Mouse (Mus musculus): Measurements from ENCODE around the gene Caln1. TPM values are rescaled to one million over a fixed set of nuclear protein-coding genes. Genes with fewer than 3 reads are reported as not detected.

Caln1 gene
- polyA plus RNA-seq, 1 experiment = not detected

GRCm38 (mm10) chr5:130480290-130480689 is 111.0 kb downstream of the Caln1 start:
- H3K4me3 ChIP-seq (ENCODE audit: insufficient read depth, low read depth, low read length) = no peak overlapping the region
- no peaks in the 10 kb centered on the region for H3K4me1 ChIP-seq (ENCODE audit: control insufficient read depth, insufficient read depth, low read length)
- H3K27ac ChIP-seq (ENCODE audit: insufficient read depth, low read depth, low read length) = no peak overlapping the region
- WGBS = 83% methylated on average over 1 of the region's 1 CpGs
- TF ChIP-seq POLR2A (IDR thresholded peaks at IDR 0.05; ENCODE audit: insufficient read depth, low read depth, low read length) (no peak), CTCF (IDR thresholded peaks at IDR 0.05; ENCODE audit: insufficient read depth, low read depth, low read length) (no peak)

GRCm38 (mm10) chr5:130491471-130491870 is 122.2 kb downstream of the Caln1 start:
- Histone ChIP-seq H3K4me1 (ENCODE audit: control insufficient read depth, insufficient read depth, low read length) (no peaks in the 10 kb centered on the region), H3K4me3 (ENCODE audit: insufficient read depth, low read depth, low read length) (no peak overlapping the region), H3K27ac (ENCODE audit: insufficient read depth, low read depth, low read length) (no peak overlapping the region)
- TF ChIP-seq CTCF (IDR thresholded peaks at IDR 0.05; ENCODE audit: insufficient read depth, low read depth, low read length) (no peak), POLR2A (IDR thresholded peaks at IDR 0.05; ENCODE audit: insufficient read depth, low read depth, low read length) (no peak)
- 75% methylated on average over 5 of the region's 5 CpGs for WGBS

- no peak overlapping the region for H3K27ac ChIP-seq (ENCODE audit: insufficient read depth, low read depth, low read length)
- no peak overlapping the region for H3K4me3 ChIP-seq (ENCODE audit: insufficient read depth, low read depth, low read length)
- H3K4me1 ChIP-seq (ENCODE audit: control insufficient read depth, insufficient read depth, low read length) = no peaks in the 10 kb centered on the region
- TF ChIP-seq POLR2A (IDR thresholded peaks at IDR 0.05; ENCODE audit: insufficient read depth, low read depth, low read length) (no peak), CTCF (IDR thresholded peaks at IDR 0.05; ENCODE audit: insufficient read depth, low read depth, low read length) (no peak)
- WGBS = 85% methylated on average over 7 of the region's 7 CpGs
Observed at GRCm38 (mm10) chr5:130492305-130492704, 123.0 kb downstream of the Caln1 start.

GRCm38 (mm10) chr5:130502541-130502940 is 133.3 kb downstream of the Caln1 start:
- TF ChIP-seq CTCF (IDR thresholded peaks at IDR 0.05; ENCODE audit: insufficient read depth, low read depth, low read length) (no peak), POLR2A (IDR thresholded peaks at IDR 0.05; ENCODE audit: insufficient read depth, low read depth, low read length) (no peak)
- Histone ChIP-seq H3K4me3 (ENCODE audit: insufficient read depth, low read depth, low read length) (no peak overlapping the region), H3K27ac (ENCODE audit: insufficient read depth, low read depth, low read length) (no peak overlapping the region), H3K4me1 (ENCODE audit: control insufficient read depth, insufficient read depth, low read length) (no peaks in the 10 kb centered on the region)
- WGBS = 74% methylated on average over 9 of the region's 9 CpGs

GRCm38 (mm10) chr5:130504891-130505290 is 135.6 kb downstream of the Caln1 start:
- Histone ChIP-seq H3K27ac (ENCODE audit: insufficient read depth, low read depth, low read length) (no peak overlapping the region), H3K4me3 (ENCODE audit: insufficient read depth, low read depth, low read length) (no peak overlapping the region), H3K4me1 (ENCODE audit: control insufficient read depth, insufficient read depth, low read length) (no peaks in the 10 kb centered on the region)
- TF ChIP-seq CTCF (IDR thresholded peaks at IDR 0.05; ENCODE audit: insufficient read depth, low read depth, low read length) (no peak), POLR2A (IDR thresholded peaks at IDR 0.05; ENCODE audit: insufficient read depth, low read depth, low read length) (no peak)
- 87% methylated on average over 5 of the region's 5 CpGs for WGBS

- H3K27ac ChIP-seq (ENCODE audit: insufficient read depth, low read depth, low read length) = no peak overlapping the region
- 94% methylated on average over 2 of the region's 2 CpGs for WGBS
- TF ChIP-seq POLR2A (IDR thresholded peaks at IDR 0.05; ENCODE audit: insufficient read depth, low read depth, low read length) (no peak), CTCF (IDR thresholded peaks at IDR 0.05; ENCODE audit: insufficient read depth, low read depth, low read length) (no peak)
- no peak overlapping the region for H3K4me3 ChIP-seq (ENCODE audit: insufficient read depth, low read depth, low read length)
- no peaks in the 10 kb centered on the region for H3K4me1 ChIP-seq (ENCODE audit: control insufficient read depth, insufficient read depth, low read length)
Observed at GRCm38 (mm10) chr5:130510516-130510915, 141.3 kb downstream of the Caln1 start.

GRCm38 (mm10) chr5:130515395-130515794 is 146.1 kb downstream of the Caln1 start:
- WGBS = 88% methylated on average over 6 of the region's 6 CpGs
- Histone ChIP-seq H3K4me3 (ENCODE audit: insufficient read depth, low read depth, low read length) (no peak overlapping the region), H3K4me1 (ENCODE audit: control insufficient read depth, insufficient read depth, low read length) (no peaks in the 10 kb centered on the region), H3K27ac (ENCODE audit: insufficient read depth, low read depth, low read length) (no peak overlapping the region)
- no peak for TF ChIP-seq CTCF (IDR thresholded peaks at IDR 0.05; ENCODE audit: insufficient read depth, low read depth, low read length)
- TF ChIP-seq POLR2A (IDR thresholded peaks at IDR 0.05; ENCODE audit: insufficient read depth, low read depth, low read length) = no peak

- Histone ChIP-seq H3K27ac (ENCODE audit: insufficient read depth, low read depth, low read length) (no peak overlapping the region), H3K4me3 (ENCODE audit: insufficient read depth, low read depth, low read length) (no peak overlapping the region), H3K4me1 (ENCODE audit: control insufficient read depth, insufficient read depth, low read length) (no peaks in the 10 kb centered on the region)
- 77% methylated on average over 2 of the region's 2 CpGs for WGBS
- TF ChIP-seq POLR2A (IDR thresholded peaks at IDR 0.05; ENCODE audit: insufficient read depth, low read depth, low read length) (no peak), CTCF (IDR thresholded peaks at IDR 0.05; ENCODE audit: insufficient read depth, low read depth, low read length) (no peak)
Observed at GRCm38 (mm10) chr5:130520527-130520926, 151.3 kb downstream of the Caln1 start.

GRCm38 (mm10) chr5:130527416-130527815 is 158.2 kb downstream of the Caln1 start:
- Histone ChIP-seq H3K4me3 (ENCODE audit: insufficient read depth, low read depth, low read length) (no peak overlapping the region), H3K27ac (ENCODE audit: insufficient read depth, low read depth, low read length) (no peak overlapping the region), H3K4me1 (ENCODE audit: control insufficient read depth, insufficient read depth, low read length) (no peaks in the 10 kb centered on the region)
- 94% methylated on average over 2 of the region's 2 CpGs for WGBS
- no peak for TF ChIP-seq CTCF (IDR thresholded peaks at IDR 0.05; ENCODE audit: insufficient read depth, low read depth, low read length)
- no peak for TF ChIP-seq POLR2A (IDR thresholded peaks at IDR 0.05; ENCODE audit: insufficient read depth, low read depth, low read length)

GRCm38 (mm10) chr5:130547496-130547895 is 178.2 kb downstream of the Caln1 start:
- 78% methylated on average over 5 of the region's 5 CpGs for WGBS
- TF ChIP-seq CTCF (IDR thresholded peaks at IDR 0.05; ENCODE audit: insufficient read depth, low read depth, low read length) (no peak), POLR2A (IDR thresholded peaks at IDR 0.05; ENCODE audit: insufficient read depth, low read depth, low read length) (no peak)
- Histone ChIP-seq H3K4me1 (ENCODE audit: control insufficient read depth, insufficient read depth, low read length) (no peaks in the 10 kb centered on the region), H3K4me3 (ENCODE audit: insufficient read depth, low read depth, low read length) (no peak overlapping the region), H3K27ac (ENCODE audit: insufficient read depth, low read depth, low read length) (no peak overlapping the region)

Data from olfactory bulb, adult 2 months (tissue).